Mouse (Mus musculus): ENCODE measurements around the gene Crnkl1.
"Not testable (repeated sequence)": the region's sequence is repeated elsewhere in the genome, so short reads cannot be mapped to it uniquely, and the experiment has no call there.

Gene Crnkl1

GRCm38 (mm10) chr2:145920941-145921650 is 13.7 kb downstream of the Crnkl1 start:
- DNase-seq (ENCODE audit: low read depth, low spot score): no peak

GRCm38 (mm10) chr2:145905884-145906283 is 28.9 kb downstream of the Crnkl1 start:
- not testable (repeated sequence) for DNase-seq (ENCODE audit: low read depth, low spot score)

GRCm38 (mm10) chr2:145905156-145905555 is 29.7 kb downstream of the Crnkl1 start:
- DNase-seq (ENCODE audit: low read depth, low spot score): no peak

- no peak for DNase-seq (ENCODE audit: low read depth, low spot score)
Measured at GRCm38 (mm10) chr2:145903983-145904616, 30.7 kb downstream of the Crnkl1 start.

GRCm38 (mm10) chr2:145903061-145903901 is 31.5 kb downstream of the Crnkl1 start:
- peak; percentile 84 for DNase-seq (ENCODE audit: low read depth, low spot score)

GRCm38 (mm10) chr2:145901861-145902260 is 33.0 kb downstream of the Crnkl1 start, which contains the start of gene Naa20:
Gene Naa20, plus strand, starts transcription at chr2:145902099.
- DNase-seq (ENCODE audit: low read depth, low spot score): no peak

GRCm38 (mm10) chr2:145900318-145900717 is 34.5 kb downstream of the Crnkl1 start:
- DNase-seq (ENCODE audit: low read depth, low spot score): not testable (repeated sequence)

GRCm38 (mm10) chr2:145898106-145898505 is 36.7 kb downstream of the Crnkl1 start:
- no peak for DNase-seq (ENCODE audit: low read depth, low spot score)

- DNase-seq (ENCODE audit: low read depth, low spot score): no peak
Measured at GRCm38 (mm10) chr2:145893756-145894155, 41.1 kb downstream of the Crnkl1 start.

GRCm38 (mm10) chr2:145890571-145890970 is 44.2 kb downstream of the Crnkl1 start:
- no peak for DNase-seq (ENCODE audit: low read depth, low spot score)

- DNase-seq (ENCODE audit: low read depth, low spot score): no peak
Measured at GRCm38 (mm10) chr2:145888766-145889480, 45.9 kb downstream of the Crnkl1 start.

- DNase-seq (ENCODE audit: low read depth, low spot score): peak; percentile 43
Measured at GRCm38 (mm10) chr2:145887937-145888765, 46.7 kb downstream of the Crnkl1 start.

- DNase-seq (ENCODE audit: low read depth, low spot score): no peak
Measured at GRCm38 (mm10) chr2:145884913-145885785, 49.7 kb downstream of the Crnkl1 start.

GRCm38 (mm10) chr2:145884036-145884912 is 50.5 kb downstream of the Crnkl1 start:
- no peak for DNase-seq (ENCODE audit: low read depth, low spot score)

- no peak for DNase-seq (ENCODE audit: low read depth, low spot score)
Measured at GRCm38 (mm10) chr2:145882398-145882797, 52.4 kb downstream of the Crnkl1 start.

- no peak for DNase-seq (ENCODE audit: low read depth, low spot score)
Measured at GRCm38 (mm10) chr2:145881932-145882331, 52.9 kb downstream of the Crnkl1 start.

GRCm38 (mm10) chr2:145880887-145881747 is 53.7 kb downstream of the Crnkl1 start:
- no peak for DNase-seq (ENCODE audit: low read depth, low spot score)

- no peak for DNase-seq (ENCODE audit: low read depth, low spot score)
Measured at GRCm38 (mm10) chr2:145877191-145877590, 57.6 kb downstream of the Crnkl1 start.
